Mouse (Mus musculus) thymus, postnatal 25 days (tissue): ENCODE data around the gene Nol4l.
A peak's percentile ranks its signal among the peaks of the same experiment; 100 is the strongest.

Experiments used
- DNase-seq: peaks from one replicate; pipeline ENCODE4 v3.0.0; 2022

Nol4l gene

GRCm38 (mm10) chr2:153529931-153530766, at the start of gene Nol4l:
Gene Nol4l (minus strand): TSS chr2:153529971.
- DNase-seq: no peak

DNA sequence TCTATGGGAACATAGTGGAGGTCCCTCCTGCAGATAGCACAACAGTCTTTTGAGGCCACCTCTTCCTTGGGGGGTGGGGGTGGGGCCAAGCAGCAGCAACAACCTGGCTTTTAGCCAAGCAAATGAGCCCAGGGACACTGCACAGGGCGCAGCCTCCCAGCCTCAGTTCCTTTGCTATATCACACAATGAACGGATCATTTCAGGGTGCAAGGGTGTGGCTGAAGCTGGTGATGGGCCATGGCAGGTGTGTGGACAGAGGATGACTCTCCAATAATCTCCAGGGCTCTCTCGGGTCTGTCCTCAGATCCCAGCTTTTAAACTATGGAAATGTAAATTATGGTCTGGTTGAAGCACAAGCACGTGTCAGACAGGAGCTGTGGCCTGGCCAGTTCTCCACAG, 47.4 kb upstream of the Nol4l start:
- DNase-seq: no peak

GRCm38 (mm10) chr2:153576150-153576549, 46.4 kb upstream of the Nol4l start:
- DNase-seq: no peak

DNA sequence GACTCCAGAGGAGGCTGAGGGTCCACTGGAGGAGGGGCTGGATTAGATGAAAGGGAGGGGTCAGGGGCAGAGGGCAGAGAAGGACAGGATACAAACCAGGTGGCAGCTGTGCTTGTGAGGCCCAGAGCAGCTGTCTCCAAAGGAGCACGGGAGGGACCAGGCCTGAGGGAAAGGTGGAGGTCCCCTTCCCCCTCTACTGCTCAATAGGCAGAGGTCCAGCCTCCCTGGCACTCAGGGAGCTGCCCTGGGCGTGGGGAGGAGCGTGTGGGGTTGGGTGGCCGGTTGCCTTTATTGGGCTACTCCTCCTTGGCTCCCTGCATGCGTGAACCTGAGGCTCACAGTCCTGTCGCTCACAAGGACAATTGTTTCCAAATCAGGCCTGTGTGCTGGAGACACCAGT, 45.8 kb upstream of the Nol4l start:
- no peak for DNase-seq

DNA sequence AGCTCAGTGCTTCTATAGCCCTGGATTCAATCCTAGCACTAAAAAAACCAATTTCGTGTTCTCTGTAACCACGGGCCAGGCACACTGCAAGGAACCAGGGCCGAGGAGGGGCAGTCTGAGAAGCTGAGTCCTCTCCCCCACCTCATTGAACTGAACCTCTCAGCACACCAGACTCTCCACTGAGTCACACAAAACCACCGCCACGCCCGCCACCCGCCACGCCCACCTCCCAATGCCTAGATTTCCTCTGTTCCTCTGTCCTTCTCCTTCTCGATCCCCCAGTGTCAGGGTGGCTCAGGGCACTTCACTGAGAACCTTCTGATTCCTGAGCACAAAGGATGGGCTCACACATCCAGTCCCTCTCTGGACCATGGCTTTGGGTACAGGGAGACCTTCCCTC, 43.3 kb upstream of the Nol4l start:
- no peak for DNase-seq

- no peak for DNase-seq
Observed at GRCm38 (mm10) chr2:153568541-153568940, 38.8 kb upstream of the Nol4l start.

GRCm38 (mm10) chr2:153568013-153568412, 38.2 kb upstream of the Nol4l start:
- no peak for DNase-seq

DNA sequence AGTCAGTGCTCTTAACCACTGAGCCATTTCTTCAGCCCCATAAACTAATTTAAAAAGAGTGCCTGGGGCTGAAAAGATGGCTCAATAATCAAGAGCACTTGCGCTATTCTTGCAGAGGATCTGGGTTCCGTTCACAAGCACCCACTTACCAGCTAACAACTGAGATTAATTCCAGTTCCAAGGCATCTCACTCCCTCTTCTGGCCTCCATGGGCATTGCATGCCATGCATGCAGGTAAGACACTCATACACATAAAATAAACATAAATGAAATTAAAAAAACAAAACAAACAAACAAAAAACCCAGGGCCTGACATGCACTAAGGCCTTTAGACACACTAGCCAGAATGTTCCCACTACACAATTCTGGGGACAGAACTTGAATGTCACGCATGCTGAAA, 34.6 kb upstream of the Nol4l start:
- peak; percentile 26 for DNase-seq

DNA sequence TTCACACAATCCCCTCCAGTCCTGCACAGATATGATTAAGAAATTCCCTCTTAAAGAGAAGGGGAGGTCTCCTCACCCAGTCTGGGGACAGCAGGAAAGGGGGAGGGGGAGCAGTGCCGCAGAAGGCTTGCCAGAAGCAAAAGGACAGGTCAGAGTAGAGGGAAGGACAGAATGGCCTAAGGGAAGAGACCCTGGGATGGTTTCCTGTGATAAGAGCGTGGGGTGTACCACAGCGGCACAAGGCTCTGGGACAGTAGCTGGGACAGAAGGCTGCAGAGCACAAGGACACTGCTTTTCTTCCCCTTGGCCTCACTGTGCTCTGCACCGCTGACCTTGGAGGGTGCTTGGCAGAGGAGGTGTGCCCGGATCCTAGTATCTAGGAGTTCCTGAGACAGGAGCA, 31.8 kb upstream of the Nol4l start:
- DNase-seq: no peak

DNA sequence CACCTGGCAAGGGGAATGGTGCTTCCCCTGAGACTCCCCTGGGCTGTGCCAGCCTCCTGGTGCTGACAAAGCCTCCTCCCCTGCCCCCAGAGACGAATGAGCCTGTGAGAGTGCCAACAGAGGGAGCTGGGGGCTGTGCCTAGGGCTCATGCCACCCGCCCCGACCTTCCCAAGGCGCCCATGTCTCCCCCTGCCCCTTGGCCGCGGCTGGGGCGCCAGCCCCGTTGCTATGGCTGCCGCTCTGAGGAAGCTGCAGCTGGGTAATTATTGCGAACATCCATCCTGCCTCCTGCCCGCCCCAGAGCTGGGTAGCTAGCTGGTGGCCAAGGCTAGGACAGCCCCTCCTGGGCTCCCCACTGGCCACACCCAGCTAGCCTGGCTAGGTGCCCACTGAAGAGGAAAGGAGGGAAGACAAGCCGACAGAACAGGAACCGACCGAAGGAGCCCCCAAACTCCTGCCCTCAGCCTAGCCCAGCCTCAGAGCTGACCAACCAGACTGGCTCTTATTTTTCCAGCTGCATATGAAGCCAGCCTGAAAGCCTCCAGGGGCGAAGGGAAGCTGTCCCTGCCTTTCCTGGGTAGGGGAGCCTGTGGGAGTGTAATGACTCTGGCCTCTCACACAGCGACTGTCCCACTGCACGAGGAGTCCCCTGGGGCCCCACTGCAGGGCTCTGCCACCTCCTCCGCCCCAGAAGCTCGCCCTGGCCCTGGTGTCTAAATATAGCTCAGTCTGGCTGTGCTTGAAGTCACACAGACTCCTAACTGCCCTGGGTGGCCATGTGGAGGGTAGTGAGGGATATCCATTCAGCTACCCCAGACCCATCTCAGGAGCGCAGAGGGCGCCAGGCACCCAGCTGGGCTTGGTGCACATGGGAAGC, 31.1 kb upstream of the Nol4l start:
- DNase-seq: peak; percentile 41

GRCm38 (mm10) chr2:153559613-153560152, 29.9 kb upstream of the Nol4l start:
- DNase-seq: peak; percentile 23

GRCm38 (mm10) chr2:153558464-153558863, 28.7 kb upstream of the Nol4l start:
- no peak for DNase-seq

DNA sequence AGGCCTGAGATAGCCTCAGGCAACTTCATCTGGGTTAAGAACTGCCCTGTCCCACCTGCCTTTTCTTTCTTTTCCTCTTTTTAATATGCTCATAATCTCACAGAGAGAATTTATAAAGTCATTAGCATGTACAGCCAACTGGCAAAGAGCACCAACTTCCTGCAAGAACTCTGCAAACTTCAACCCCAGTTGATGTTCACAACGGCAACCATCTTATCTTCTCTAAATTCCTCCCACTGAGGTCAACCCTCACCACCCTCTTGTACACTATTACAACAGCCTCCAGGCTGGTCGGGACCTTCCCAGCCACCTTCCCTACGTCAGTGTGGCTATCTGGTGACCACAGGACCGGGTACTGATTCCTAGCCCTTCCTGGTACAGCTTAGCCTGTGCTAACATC, 27.5 kb upstream of the Nol4l start:
- no peak for DNase-seq

DNA sequence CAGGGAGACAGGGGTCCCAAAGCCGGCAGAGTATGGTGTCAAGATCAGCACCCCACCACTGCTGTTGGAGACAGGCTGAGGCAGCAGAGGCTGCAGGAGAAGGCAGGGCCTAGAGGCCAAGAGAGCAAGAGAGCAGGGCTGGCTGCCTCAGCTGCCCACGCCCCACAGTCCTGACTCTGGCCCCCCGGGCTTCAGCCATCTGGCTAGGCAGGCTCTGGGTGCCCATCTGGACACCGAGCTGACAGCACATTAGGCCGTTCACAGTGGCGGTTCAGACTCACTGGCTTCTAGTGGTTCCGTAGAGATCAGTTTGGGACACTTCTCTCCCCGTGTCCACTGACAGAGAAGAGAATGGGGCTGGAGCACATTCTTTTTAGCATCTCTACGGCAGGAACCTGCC, 26.4 kb upstream of the Nol4l start:
- no peak for DNase-seq

DNA sequence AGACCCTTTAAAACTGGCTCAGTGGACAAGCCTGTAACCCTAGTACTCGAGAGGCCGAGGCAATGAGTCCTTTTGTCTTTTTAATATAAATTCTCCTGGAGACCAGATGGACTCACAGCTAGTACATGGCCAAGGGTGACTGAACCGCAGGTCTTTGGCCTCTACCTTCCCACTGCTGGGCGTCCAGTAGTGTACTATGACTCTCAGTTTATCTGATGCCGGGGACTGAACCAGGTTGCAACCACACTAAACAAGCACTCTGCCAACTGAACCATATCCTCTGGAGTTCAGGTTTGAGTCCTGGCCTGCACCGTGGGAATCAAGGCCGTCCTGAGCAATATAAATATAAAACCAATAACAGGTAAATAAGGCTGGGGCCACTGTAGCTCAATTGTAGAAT, 24.8 kb upstream of the Nol4l start:
- no peak for DNase-seq

GRCm38 (mm10) chr2:153549486-153549885, 19.7 kb upstream of the Nol4l start:
- DNase-seq: no peak

- DNase-seq: no peak
Observed at GRCm38 (mm10) chr2:153548221-153548923, 18.6 kb upstream of the Nol4l start.

GRCm38 (mm10) chr2:153547633-153548032, 17.9 kb upstream of the Nol4l start:
- DNase-seq: no peak

GRCm38 (mm10) chr2:153546972-153547371, 17.2 kb upstream of the Nol4l start:
- DNase-seq: no peak

- DNase-seq: no peak
Observed at GRCm38 (mm10) chr2:153546471-153546870, 16.7 kb upstream of the Nol4l start.

DNA sequence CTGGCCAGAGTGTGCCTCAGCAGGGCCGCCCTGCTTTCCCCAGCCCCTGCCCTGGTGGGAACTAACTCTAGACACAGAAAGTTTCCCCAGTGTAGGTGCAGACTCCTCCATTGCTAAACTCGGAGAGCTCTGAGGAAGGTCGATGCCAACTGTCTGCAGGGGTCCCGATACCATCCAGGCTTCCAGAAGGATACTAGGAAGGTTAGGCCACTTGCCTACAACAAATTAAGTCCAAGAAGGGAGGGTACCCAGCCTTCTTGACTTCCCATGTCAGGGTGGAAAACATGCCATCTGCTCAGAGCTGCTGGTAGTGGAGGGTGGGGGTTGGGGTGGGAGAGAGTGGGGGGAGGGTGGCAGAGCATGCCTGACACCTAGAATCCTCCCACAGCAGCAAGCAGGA, 15.0 kb upstream of the Nol4l start:
- DNase-seq: no peak

GRCm38 (mm10) chr2:153543911-153544730, 14.3 kb upstream of the Nol4l start:
- no peak for DNase-seq
